Mouse (Mus musculus) liver (tissue): Measurements from ENCODE around the gene Dr1.
"Not testable (repeated sequence)": the region's sequence is repeated elsewhere in the genome, so short reads cannot be mapped to it uniquely, and the experiment has no call there.

Experiments used
- DNase-seq: peaks from one replicate; pipeline ENCODE4 v3.0.0-alpha.2; 2020; ENCODE audit warnings: mixed read lengths

Dr1 gene

DNA sequence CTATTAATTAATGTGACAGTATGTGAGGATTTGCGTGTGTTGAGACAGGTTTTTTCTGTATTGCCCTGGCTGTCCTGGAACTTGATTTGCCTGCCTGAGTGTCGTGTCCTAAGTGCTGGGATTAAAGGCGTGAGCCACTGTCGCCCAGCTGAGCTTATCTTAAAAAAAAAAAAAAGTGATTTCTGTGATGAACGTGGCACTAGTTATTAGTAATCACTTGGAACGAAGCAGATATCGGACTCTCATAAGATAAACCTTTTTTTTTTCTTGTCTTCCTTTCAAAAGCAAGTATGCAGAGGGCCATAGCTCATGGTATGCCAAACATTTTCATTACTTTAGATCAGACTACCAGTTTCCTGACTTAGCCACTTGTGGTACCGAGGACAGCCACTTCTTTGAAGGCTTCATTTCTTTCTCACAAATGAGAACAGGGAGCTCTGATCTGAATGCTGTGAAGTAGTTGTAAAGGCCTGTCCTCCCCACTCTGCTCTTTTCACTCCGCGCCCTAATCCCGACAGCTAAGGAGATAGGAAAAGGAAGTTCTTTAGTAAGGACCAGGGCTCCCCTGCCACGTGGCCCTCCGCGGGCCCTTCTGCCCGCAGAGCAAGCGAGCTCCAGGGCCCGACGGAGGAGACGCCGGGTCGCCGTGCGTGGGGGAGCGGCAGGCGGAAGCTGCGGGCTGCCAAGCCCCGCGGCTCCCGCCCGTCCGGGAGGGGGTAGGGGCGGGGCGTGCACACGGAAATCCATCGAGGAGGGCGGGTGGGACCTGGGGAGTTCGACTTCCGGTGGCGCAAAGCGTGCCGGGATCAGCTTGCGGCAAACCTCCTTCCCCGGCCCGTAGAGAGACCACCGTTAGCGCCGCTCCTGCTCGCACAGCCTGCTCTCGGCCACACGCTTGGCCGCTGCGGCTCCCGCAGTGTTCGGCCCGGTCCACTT, at the start of gene Dr1:
Dr1 (plus strand) TSS at position 771 of the 936 bp plus-strand sequence.
- DNase-seq: peak; percentile 94

DNA sequence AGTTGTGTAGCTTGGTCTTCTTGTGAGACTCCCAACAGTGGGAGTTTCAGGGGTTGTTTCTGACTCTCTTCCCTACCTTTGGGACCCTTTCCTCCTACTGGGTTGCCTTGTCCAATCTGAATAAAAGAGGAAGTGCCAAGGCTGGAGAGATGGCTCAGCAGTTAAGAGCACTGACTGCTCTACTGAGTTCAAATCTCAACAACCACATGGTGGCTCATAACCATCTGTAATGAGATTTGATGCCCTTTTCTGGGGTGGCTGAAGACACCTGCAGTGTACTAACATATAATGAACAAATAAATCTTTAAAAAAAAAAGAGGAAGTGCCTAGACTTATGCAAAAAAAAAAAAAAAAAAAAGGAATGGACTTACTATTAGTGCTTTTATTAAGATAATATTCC, 44.6 kb upstream of the Dr1 start:
- no peak for DNase-seq

DNA sequence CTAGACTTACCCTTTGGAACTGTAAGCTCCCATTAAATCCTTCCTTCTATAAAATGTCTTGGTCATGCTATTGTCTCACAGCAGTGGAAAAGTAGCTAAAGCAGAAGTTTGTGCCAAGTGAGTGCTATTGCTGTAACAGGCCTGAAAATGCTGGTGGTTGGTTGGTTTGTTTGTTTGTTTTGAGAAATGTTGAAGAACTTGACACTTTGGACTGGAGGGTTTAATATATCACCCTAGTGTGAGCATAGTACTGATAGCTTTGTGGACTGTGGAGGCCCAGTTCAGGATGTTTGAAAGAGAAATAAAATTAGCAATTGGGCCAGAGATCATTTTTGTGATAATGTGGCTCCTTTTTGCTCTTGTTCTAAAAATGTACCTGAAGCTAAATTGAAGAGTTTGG, 42.5 kb upstream of the Dr1 start:
- DNase-seq: no peak

DNA sequence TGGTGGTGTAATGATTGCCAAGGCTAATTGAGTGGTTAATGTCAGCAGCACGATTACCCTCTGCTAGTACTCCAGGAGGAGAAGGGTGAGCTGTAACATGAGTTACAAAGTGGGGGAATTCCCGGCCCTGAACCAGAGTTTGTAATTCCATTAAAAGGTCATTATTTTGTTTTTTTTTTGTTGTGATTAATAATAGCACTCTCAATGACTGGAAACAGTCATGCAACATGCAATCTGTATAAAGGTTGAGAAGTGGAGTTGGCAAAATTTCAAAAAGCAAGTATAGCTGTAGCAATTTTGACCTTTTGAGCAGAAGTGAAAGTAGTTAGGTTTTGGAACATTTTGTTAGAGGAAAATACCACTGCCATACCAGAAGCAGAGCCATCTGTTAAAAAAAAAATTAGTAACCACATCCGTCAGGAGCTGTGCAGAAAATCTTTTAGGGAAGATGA, 22.4 kb upstream of the Dr1 start:
- DNase-seq: no peak

DNA sequence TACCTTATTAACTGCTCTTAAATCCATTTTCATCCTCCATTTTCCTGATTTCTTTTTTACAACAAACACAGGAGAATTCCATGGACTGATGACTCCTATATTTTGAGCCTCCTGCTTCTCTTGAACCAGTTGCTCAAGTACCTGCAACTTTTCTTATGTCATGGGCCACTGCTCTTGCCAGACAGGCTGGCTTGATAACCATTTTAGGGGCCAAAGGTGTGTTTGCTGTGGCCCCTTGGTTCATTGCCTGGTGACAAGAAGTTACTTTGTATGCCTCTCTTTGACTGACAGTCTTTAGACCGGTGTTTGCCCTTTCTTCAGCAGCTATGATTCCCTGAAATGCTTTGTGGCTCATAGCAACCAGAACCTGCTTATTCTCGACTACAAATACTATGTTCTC, 18.7 kb upstream of the Dr1 start:
- DNase-seq: no peak

DNA sequence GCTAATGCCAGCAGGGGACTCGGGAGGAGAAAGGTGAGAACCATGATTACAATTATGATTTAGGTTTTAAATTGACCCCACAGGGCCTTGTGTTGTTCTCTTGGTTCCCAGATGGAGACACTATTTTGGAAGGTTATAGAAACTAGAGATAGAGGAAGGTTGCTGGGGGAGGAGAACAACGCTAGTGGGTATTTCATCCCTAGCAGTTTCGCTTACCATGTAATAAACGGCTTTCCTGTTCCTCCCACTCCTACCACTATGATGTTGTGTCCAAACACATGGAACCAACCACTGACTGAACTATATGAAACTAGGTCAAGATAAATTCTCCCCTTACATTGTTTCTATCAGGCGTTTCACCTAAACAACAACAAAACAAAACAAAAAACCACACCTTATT, 13.4 kb upstream of the Dr1 start:
- no peak for DNase-seq

DNA sequence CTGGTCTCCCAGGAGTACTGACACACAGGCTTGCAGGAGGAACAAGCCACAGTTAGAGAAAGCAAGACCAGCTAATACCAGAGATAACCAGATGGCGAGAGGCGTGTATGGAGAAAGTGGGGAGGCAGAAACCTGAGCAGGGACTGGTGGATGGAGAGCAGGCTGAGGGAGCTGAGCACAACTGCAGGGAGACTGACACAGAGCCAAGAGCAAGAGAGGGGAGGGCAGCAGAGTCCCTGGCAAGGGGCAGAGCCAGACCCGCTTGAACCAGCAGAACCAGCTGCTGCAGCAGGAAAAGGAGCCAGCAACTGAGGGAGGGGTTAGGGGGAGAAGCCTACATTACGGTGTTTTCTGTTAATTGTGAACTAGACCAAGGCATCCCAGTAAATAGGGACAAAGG, 6.0 kb upstream of the Dr1 start:
- peak; percentile 56 for DNase-seq

DNA sequence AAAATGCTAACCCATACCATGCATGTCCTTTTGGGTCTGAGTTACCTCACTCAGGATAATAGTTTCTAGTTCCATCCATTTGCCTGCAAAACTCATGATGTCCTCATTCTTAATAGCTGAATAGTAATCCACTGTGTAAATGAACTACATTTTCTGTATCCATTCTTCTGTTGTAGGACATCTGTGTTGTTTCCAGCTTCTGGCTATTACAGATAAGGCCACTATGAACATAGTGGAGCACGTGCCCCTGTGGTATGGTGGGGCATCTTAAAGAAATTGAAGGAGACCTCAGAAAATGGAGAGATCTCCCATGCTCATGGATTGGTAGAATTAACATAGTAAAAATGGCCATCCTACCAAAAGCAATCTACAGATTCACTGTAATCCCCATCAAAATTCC, 4.9 kb upstream of the Dr1 start:
- peak; percentile 17 for DNase-seq

DNA sequence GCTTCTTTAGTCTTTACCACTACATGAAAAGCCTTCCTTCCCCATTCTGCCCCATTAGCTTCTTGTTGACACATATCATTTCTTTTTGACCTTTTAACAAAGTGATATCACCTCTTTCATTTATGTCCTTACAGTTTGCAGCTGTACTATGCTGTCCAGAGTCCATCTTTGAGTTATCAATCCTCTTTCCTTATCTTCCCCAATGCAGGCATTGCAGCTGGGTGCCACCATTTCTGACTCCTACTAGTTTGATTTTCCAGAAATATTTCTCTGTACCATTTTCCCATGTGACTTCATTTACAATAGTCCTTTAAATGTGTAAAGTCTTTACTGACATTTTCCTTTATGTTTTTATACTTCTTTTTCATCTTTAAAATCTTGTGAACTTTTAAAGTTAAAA, 1.7 kb upstream of the Dr1 start:
- DNase-seq: peak; percentile 44

DNA sequence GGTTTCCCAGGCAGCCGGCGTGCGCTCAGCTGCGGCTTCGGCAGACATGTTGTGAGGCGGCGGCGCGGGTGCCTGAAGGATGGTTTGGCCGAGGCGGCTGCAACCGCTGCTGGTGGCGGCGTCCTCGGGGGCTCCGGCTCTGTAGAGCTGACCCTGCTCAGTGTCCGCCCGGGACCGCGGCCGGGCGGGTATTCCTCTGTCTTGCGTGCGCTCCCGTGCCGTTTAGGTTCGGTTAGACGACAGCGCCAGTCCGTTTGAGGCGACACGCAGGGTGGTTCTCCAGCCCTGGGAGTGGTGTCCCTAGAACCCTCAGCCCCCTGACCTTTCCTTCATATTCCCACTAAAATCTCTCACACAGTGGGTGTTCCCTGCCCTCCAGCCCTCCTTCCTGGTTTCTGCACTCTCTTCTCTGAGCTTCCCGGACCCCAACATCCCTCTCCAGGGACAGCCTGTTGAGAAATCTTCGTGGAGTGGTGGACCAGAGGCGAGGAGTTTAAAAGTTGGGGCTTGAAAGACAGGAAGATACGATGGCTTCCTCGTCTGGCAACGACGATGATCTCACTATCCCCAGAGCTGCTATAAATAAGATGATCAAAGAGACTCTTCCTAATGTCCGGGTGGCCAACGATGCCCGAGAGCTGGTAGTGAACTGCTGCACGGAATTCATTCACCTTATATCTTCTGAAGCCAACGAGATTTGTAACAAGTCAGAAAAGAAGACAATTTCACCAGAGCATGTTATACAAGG, 540 bp downstream of the Dr1 start:
- DNase-seq: peak; percentile 62

DNA sequence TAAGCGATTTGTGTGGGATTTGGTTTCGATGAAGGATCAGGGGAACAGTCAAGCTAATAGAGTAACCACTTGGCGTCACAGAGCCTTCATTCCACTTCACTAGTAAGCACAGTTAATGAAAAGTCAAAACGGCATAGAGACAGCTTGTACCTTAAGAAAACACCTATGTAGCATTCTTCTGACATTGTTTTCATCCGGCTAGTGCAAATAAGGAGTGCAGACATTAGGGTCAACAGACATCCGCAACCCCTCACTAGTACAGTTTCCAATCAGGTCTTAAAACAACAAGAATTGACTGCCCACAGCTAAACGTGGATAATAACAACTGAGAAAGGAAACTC, 1.1 kb downstream of the Dr1 start:
- DNase-seq: no peak

DNA sequence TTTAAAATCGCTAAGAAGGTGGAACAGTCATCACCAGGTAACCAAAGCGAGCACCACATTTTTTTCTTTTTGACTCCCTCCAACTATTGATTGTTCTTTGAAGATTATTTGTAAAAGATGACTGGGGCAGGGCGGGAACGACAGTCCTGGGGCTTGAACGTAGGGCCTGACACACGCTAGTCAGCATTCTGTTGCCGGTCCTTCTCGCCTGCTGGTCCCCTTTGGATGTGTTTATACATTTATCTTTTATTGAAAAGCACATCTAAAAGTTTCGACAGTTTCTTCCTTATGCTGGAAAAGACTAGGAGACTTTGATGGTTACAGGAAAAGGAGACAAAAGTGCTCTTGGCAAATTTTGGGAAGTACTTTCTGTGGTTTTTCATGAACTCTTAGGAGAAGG, 1.7 kb downstream of the Dr1 start:
- peak; percentile 58 for DNase-seq

DNA sequence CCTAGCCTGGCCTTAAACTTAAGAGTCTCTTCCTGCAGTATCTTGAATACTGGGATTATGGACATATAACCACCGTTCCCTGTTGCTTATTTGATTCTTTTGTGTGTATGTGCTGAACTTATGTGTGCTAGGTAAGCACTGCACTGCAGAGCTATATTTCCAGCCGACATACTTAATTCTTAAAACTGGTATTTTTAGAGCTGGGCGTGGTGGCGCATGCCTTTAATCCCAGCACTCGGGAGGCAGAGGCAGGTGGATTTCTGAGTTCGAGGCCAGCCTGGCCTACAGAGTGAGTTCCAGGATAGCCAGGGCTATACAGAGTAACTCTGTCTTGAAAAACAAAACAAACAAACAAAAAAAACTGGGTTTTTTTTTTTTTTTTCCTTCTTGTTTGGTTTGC, 2.6 kb downstream of the Dr1 start:
- not testable (repeated sequence) for DNase-seq

DNA sequence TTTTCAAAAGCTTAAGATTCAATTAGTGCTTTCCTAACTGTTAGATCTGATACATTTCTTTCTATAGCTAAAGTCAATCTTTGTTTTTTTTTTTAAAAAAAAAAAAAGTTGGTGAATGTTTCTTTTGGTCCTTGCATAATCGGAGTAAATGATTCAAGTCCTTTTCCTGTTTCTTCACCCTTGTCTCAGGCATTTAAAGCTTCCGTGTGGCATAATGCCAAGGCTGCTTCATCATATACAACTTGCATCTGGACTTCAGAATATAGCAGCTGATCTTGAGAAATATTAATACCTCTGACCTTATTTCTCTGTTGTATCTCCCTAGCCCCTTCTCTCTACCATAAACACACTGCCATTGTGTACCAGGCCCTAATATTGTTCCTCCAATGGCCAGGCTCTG, 18.3 kb downstream of the Dr1 start:
- DNase-seq: no peak

DNA sequence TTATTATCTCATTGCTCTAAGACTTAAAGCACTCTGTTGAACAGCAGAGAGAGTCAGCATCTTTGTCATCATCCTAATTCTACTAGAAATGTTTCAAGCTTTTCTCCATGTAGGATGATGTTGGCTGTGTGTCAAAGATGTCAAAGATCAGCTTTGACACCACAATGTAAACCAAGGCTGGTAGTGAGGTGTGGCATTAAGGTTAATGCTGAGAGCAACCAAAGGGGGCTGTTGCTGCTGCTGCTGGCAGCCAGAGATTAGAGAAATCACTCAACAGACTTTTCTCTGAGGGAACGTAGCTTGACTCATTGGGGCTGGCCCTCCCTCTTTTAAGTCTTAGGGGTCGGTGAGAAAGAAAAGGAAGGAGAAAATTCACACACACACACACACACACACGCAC, 32.9 kb downstream of the Dr1 start:
- no peak for DNase-seq

DNA sequence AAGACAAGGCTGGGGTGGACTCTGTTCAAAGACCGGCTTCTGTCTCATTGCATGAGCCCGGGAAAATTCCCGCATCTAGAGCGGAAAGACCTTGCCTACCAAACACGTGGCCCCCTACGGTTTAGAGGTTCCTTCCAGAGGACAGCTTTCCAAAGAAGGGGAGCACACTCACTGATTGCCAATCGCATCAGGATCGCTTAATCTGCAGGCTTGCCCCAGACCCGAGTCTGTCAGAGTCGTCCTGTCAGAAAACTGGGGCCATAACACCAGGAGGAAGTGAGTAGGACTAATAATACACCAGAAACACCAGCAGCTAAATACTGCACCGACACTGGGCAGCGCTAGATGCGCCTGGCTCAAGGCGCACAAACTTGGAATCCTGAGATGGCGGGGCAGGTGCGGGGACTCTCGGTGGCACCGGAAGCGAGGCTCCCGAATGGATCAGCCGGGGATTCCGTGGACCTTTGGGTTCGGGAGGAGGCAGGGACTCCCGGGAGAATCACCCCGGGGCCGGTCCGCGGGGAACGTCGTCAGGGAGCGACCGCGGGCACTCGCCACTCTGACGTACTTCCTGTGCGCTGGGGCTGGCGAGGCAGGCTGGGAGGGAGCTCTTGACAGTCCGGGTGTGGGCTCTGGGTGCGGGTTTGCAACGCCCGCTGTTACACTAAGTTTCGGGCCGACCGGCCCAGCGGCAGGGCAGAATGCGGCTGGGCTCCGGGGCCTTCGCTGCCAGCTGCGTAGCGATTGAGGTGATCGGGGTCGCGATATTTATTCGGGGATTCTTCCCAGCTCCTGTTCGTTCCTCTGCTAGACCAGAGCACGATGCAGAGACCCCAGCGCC, 43.7 kb downstream of the Dr1 start, which contains the start of gene Pigg:
Pigg (plus strand) TSS at position 386 of the 841 bp plus-strand sequence.
- DNase-seq: peak; percentile 93

DNA sequence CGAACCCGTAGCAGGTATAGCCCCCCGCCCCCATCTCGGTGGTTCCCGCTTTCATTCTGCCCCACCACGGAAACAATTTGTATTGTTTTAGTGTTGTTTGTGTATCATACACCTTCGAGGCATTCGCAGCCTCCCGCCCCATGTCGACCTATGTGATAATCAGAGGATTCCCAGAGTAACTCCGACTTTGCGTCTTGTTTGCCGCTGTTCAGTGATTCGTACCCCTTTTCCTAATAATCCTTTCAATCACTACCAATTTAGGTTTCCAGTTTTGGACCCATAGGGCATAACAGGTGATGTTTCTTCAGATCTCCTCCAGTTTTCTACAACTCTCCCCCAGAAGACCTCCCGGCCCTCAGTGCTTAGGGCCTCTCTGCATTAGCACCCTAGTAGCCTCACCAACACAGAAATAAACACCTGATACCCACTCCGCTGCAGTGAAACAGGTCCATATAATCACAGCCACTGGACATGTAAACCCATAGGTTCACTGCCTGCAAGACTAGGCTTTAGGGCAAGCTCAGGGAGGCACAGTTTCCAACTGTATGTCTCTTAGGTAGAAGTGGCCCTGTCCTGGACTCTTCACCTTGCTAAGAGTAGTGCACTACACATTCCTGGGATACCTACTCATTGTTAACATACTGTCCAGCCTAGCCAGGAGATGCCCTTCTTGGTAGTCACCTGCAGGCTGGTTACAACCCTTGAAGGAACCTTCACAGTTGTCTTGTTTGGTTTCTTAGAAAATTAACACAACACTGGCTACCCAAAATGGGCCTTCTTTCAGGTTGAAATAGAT, 44.6 kb downstream of the Dr1 start:
- peak; percentile 35 for DNase-seq
